Mouse (Mus musculus): Measurements from ENCODE around the gene Grin2a.
A peak's percentile ranks its signal among the peaks of the same experiment; 100 is the strongest.

The Grin2a gene

GRCm38 (mm10) chr16:9964469-9964868 is 30.9 kb downstream of the Grin2a start:
- no peak for DNase-seq (ENCODE audit: low spot score in 2 of 2)

GRCm38 (mm10) chr16:9962482-9962881 is 32.9 kb downstream of the Grin2a start:
- DNase-seq (ENCODE audit: low spot score in 2 of 2), result no peak

GRCm38 (mm10) chr16:9959340-9959739 is 36.0 kb downstream of the Grin2a start:
- no peak for DNase-seq (ENCODE audit: low spot score in 2 of 2)

GRCm38 (mm10) chr16:9954266-9954665 is 41.1 kb downstream of the Grin2a start:
- no peak for DNase-seq (ENCODE audit: low spot score in 2 of 2)

GRCm38 (mm10) chr16:9953396-9953831 is 41.9 kb downstream of the Grin2a start:
- DNase-seq (ENCODE audit: low spot score in 2 of 2), result no peak

GRCm38 (mm10) chr16:9949250-9949649 is 46.1 kb downstream of the Grin2a start:
- no peak for DNase-seq (ENCODE audit: low spot score in 2 of 2)

GRCm38 (mm10) chr16:9947430-9947829 is 47.9 kb downstream of the Grin2a start:
- DNase-seq (ENCODE audit: low spot score in 2 of 2), result no peak

GRCm38 (mm10) chr16:9944836-9945235 is 50.5 kb downstream of the Grin2a start:
- DNase-seq (ENCODE audit: low spot score in 2 of 2), result no peak

GRCm38 (mm10) chr16:9941306-9941930 is 53.9 kb downstream of the Grin2a start:
- no peak for DNase-seq (ENCODE audit: low spot score in 2 of 2)

GRCm38 (mm10) chr16:9940716-9941115 is 54.6 kb downstream of the Grin2a start:
- no peak for DNase-seq (ENCODE audit: low spot score in 2 of 2)

GRCm38 (mm10) chr16:9910672-9911071 is 84.7 kb downstream of the Grin2a start:
- DNase-seq (ENCODE audit: low spot score in 2 of 2), result no peak

GRCm38 (mm10) chr16:9909225-9909624 is 86.1 kb downstream of the Grin2a start:
- DNase-seq (ENCODE audit: low spot score in 2 of 2), result no peak

- peak in 1 of 2 experiments; percentile 25 for DNase-seq (ENCODE audit: low spot score in 2 of 2)
These were observed 90.9 kb downstream of the Grin2a start for GRCm38 (mm10) chr16:9904443-9904842.

- peak in 1 of 2 experiments; percentile 49 for DNase-seq (ENCODE audit: low spot score in 2 of 2)
These were observed 92.5 kb downstream of the Grin2a start for GRCm38 (mm10) chr16:9902680-9903463.

- DNase-seq (ENCODE audit: low spot score in 2 of 2), result no peak
These were observed 93.9 kb downstream of the Grin2a start for GRCm38 (mm10) chr16:9901433-9901832.

GRCm38 (mm10) chr16:9900996-9901395 is 94.4 kb downstream of the Grin2a start:
- no peak for DNase-seq (ENCODE audit: low spot score in 2 of 2)

- DNase-seq (ENCODE audit: low spot score in 2 of 2), result no peak
These were observed 95.2 kb downstream of the Grin2a start for GRCm38 (mm10) chr16:9900196-9900595.

- no peak for DNase-seq (ENCODE audit: low spot score in 2 of 2)
These were observed 96.2 kb downstream of the Grin2a start for GRCm38 (mm10) chr16:9899176-9899575.

GRCm38 (mm10) chr16:9895581-9895980 is 99.8 kb downstream of the Grin2a start:
- no peak for DNase-seq (ENCODE audit: low spot score in 2 of 2)

- DNase-seq (ENCODE audit: low spot score in 2 of 2), result no peak
These were observed 109.2 kb downstream of the Grin2a start for GRCm38 (mm10) chr16:9886155-9886554.

- DNase-seq (ENCODE audit: low spot score in 2 of 2), result no peak
These were observed 111.2 kb downstream of the Grin2a start for GRCm38 (mm10) chr16:9884141-9884540.

GRCm38 (mm10) chr16:9882420-9882819 is 112.9 kb downstream of the Grin2a start:
- DNase-seq (ENCODE audit: low spot score in 2 of 2), result no peak

- no peak for DNase-seq (ENCODE audit: low spot score in 2 of 2)
These were observed 122.4 kb downstream of the Grin2a start for GRCm38 (mm10) chr16:9873001-9873400.

Data from urinary bladder, postnatal 4 days (tissue).